Mouse (Mus musculus) heart, postnatal 0 days (tissue): ENCODE measurements at regions not wholly inside any gene's neighbourhood (a gene's known extent, or its start where the extent isn't known, plus 50 kb on each side); places are given as distances from the start of the nearest gene placed in this dataset.

Experiments
- CTCF ChIP-seq: IDR thresholded peaks from 2 replicates; pipeline ENCODE4 v1.5.1; 2016; ENCODE audit warnings: antibody characterized with exemption, control low read depth, low read depth
- EP300 ChIP-seq: IDR thresholded peaks from 2 replicates; pipeline ENCODE4 v1.6.1; 2016; ENCODE audit warnings: antibody characterized with exemption, low read depth

DNA sequence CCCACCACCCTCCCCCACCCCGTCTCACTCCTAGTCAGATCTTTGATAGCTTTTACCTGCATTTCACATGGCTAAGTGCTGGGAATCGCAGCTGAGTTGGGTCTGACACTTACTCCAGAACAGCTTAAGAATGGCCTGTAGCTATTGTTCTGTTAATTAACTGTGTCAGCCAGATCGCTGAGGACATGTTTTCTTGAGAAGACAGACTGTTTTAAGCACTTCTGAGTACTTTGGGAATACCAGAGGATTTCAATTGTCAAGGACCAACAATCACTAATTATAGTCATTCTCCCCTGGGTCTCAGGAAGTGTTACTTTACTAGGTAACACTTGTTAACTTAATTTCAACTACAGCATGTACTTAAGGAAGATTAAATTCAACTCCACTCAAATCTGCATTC is 112.8 kb upstream of the Rgma start:
- TF ChIP-seq CTCF: no peak
- no peak for TF ChIP-seq EP300
